Mouse (Mus musculus) MEL (cell line): ENCODE data around the gene Usp22.

ENCODE experiments used
- CTCF ChIP-seq, 3 experiments: IDR thresholded peaks in 2 of 3; conservative IDR thresholded peaks in 1 of 3; 2 replicates each; pipeline ENCODE4 v1.5.1; 2011 to 2012; ENCODE audit warnings: low read length in 3 of 3, low read depth in 2 of 3, mild to moderate bottlenecking in 2 of 3, improper control_type of control experiment in 1 of 3, inconsistent platforms in 1 of 3, mixed read lengths in 1 of 3, moderate library complexity in 1 of 3; ENCODE audit not compliant: control insufficient read depth in 1 of 3, insufficient read depth in 1 of 3, poor library complexity in 1 of 3, severe bottlenecking in 1 of 3
- EP300 ChIP-seq, 2 experiments: IDR thresholded peaks; 2 replicates each; pipeline ENCODE4 v1.6.1; 2011; ENCODE audit warnings: improper control_type of control experiment in 2 of 2, low read length in 2 of 2, low read depth in 1 of 2, mild to moderate bottlenecking in 1 of 2
- NELFE ChIP-seq: IDR thresholded peaks from 2 replicates; pipeline ENCODE4 v1.6.1; 2011; ENCODE audit warnings: low read depth, low read length, improper control_type of control experiment
- POLR2A ChIP-seq, 2 experiments: IDR thresholded peaks; 2 replicates each; pipeline ENCODE4 v1.6.1; 2011 to 2012; ENCODE audit warnings: low read length in 2 of 2, mild to moderate bottlenecking in 2 of 2, control low read depth in 1 of 2, improper control_type of control experiment in 1 of 2, low read depth in 1 of 2, moderate library complexity in 1 of 2; ENCODE audit not compliant: control insufficient read depth in 1 of 2, insufficient read depth in 1 of 2, poor library complexity in 1 of 2
- TBP ChIP-seq: IDR thresholded peaks from 2 replicates; pipeline ENCODE4 v1.8.0; 2011; ENCODE audit warnings: low read depth, low read length, improper control_type of control experiment
- ZNF384 ChIP-seq: IDR thresholded peaks from 2 replicates; pipeline ENCODE4 v1.6.1; 2012; ENCODE audit warnings: low read depth, mild to moderate bottlenecking, inconsistent platforms, low read length, improper control_type of control experiment

GRCm38 (mm10) chr11:61150233-61151001, 24.4 kb downstream of the Usp22 start:
- TF ChIP-seq NELFE (no peak), TBP (no peak), CTCF (IDR thresholded peaks at IDR 0.05 in 2 of 3, conservative IDR thresholded peaks at IDR 0.05 in 1 of 3; ENCODE audit: control insufficient read depth in 1 of 3, insufficient read depth in 1 of 3, low read depth in 2 of 3, low read length in 3 of 3, poor library complexity in 1 of 3, severe bottlenecking in 1 of 3) (no peak), POLR2A (IDR thresholded peaks at IDR 0.05; ENCODE audit: control insufficient read depth in 1 of 2, insufficient read depth in 1 of 2, low read depth in 1 of 2, low read length in 2 of 2, poor library complexity in 1 of 2) (no peak), ZNF384 (no peak), EP300 (IDR thresholded peaks at IDR 0.05; ENCODE audit: low read depth in 1 of 2, low read length in 2 of 2) (no peak)
